ENCODE assay signal across 19 mouse cellular contexts in genomic region chr4:144917101-144917500, GRCm38 (mm10). TPM values are rescaled to one million over a fixed set of nuclear protein-coding genes. Genes with fewer than 3 reads are reported as not detected.
DNase-seq lines count a peak whose midpoint lies in the region; ATAC-seq and TF ChIP-seq lines count a peak whose summit lies in the region.
"Had no signal": no experiment of that assay in that cellular context is flagged by ENCODE, and none has a peak within 500 bp of the region (broad histone marks: within the 10 kb centered on the region; RNA-seq: fewer than 3 reads in every experiment).

No protein-coding gene starts in this region.

- no peaks in the 10 kb centered on the region for H3K4me1 ChIP-seq in heart, postnatal 0 days (ENCODE audit: control insufficient read depth, insufficient read depth)
- H3K4me1 ChIP-seq in heart, embryonic 10.5 days = no peaks in the 10 kb centered on the region
- H3K4me1 ChIP-seq in liver, postnatal 0 days (ENCODE audit: insufficient read depth) = peaks cover 5% of the 10 kb centered on the region
- 0 out of 2 replicates have a peak, but pooled peaks cover 2% of the 10 kb centered on the region for H3K4me1 ChIP-seq in liver, embryonic 11.5 days (replicated peaks; ENCODE audit: control insufficient read depth, insufficient read depth, low read length)
- H3K4me1 ChIP-seq in CH12.LX (ENCODE audit: control insufficient read depth in 1 of 2, insufficient read depth in 2 of 2) = peaks cover 0 to 5% of the 10 kb centered on the region in 2 experiments; a peak in 1 of 4 replicates
- H3K4me1 ChIP-seq: embryonic facial prominence, embryonic 12.5 days; hindbrain, embryonic 10.5 days; kidney, embryonic 15.5 days had no signal

- H3K27ac ChIP-seq in heart, postnatal 0 days (ENCODE audit: low read depth) = no peak overlapping the region
- H3K27ac ChIP-seq in heart, embryonic 10.5 days = no peak overlapping the region
- no peak overlapping the region for H3K27ac ChIP-seq in liver, postnatal 0 days (ENCODE audit: low read depth)
- H3K27ac ChIP-seq in liver, embryonic 11.5 days (ENCODE audit: low read depth, low read length) = no peak overlapping the region
- no peak overlapping the region for H3K27ac ChIP-seq in CH12.LX (ENCODE audit: insufficient read depth, low read depth)
- H3K27ac ChIP-seq: embryonic facial prominence, embryonic 12.5 days; hindbrain, embryonic 10.5 days; kidney, embryonic 15.5 days had no signal

- DNase-seq in heart, postnatal 0 days (ENCODE audit: low spot score) = no peak
- DNase-seq in heart, embryonic 10.5 days (ENCODE audit: low spot score) = no peak
- DNase-seq in liver, postnatal 0 days = no peak
- DNase-seq in liver, embryonic 11.5 days (ENCODE audit: low spot score) = no peak
- no peak for DNase-seq in CH12.LX (ENCODE audit: extremely low read depth)
- DNase-seq in brain, embryonic 14.5 days (ENCODE audit: low read depth) = no peak
- no peak for DNase-seq in gastrocnemius, postnatal 25 days
- DNase-seq in thymus, postnatal 10 days (ENCODE audit: low spot score in 2 of 2) = no peak
- DNase-seq: adrenal gland, postnatal 25 days; cerebellum, adult 2 months; cerebellum, postnatal 36 days; gastrocnemius, postnatal 14 days; midbrain, embryonic 14.5 days had no signal

- no peaks in the 10 kb centered on the region for H3K27me3 ChIP-seq in heart, postnatal 0 days (ENCODE audit: control insufficient read depth, insufficient read depth, low read length)
- peaks cover 48% of the 10 kb centered on the region for H3K27me3 ChIP-seq in heart, embryonic 10.5 days (ENCODE audit: insufficient read depth, poor library complexity, severe bottlenecking)
- H3K27me3 ChIP-seq in liver, postnatal 0 days (ENCODE audit: insufficient read depth, low read length) = no peaks in the 10 kb centered on the region
- no peaks in the 10 kb centered on the region for H3K27me3 ChIP-seq in liver, embryonic 11.5 days (replicated peaks; ENCODE audit: control insufficient read depth, insufficient read depth, low read length)
- no peaks in the 10 kb centered on the region for H3K27me3 ChIP-seq in CH12.LX (replicated peaks)
- H3K27me3 ChIP-seq: embryonic facial prominence, embryonic 12.5 days; kidney, embryonic 15.5 days had no signal

- 58% methylated on average over 4 of the region's 4 CpGs for WGBS in heart, postnatal 0 days
- WGBS in heart, embryonic 10.5 days = 64% methylated on average over 4 of the region's 4 CpGs
- 72% methylated on average over 4 of the region's 4 CpGs for WGBS in liver, postnatal 0 days (ENCODE audit: insufficient replicate concordance)
- 59% methylated on average over 4 of the region's 4 CpGs for WGBS in liver, embryonic 11.5 days

- TF ChIP-seq EP300 in heart, postnatal 0 days (IDR thresholded peaks at IDR 0.05; ENCODE audit: low read depth) = no peak
- TF ChIP-seq EP300 in liver, postnatal 0 days (IDR thresholded peaks at IDR 0.05; ENCODE audit: low read depth) = no peak
- no peak for TF ChIP-seq EP300 in CH12.LX (IDR thresholded peaks at IDR 0.05; ENCODE audit: low read length)

- H3K36me3 ChIP-seq in heart, postnatal 0 days (replicated peaks; ENCODE audit: control insufficient read depth, insufficient read depth, low read length) = peaks cover 28% of the 10 kb centered on the region
- H3K36me3 ChIP-seq in heart, embryonic 10.5 days = no peaks in the 10 kb centered on the region
- H3K36me3 ChIP-seq in liver, postnatal 0 days (replicated peaks; ENCODE audit: insufficient read depth, low read length) = peaks cover 34% of the 10 kb centered on the region
- peaks cover 9% of the 10 kb centered on the region for H3K36me3 ChIP-seq in liver, embryonic 11.5 days (ENCODE audit: control insufficient read depth, insufficient read depth, low read length)
- peaks cover 38 to 49% of the 10 kb centered on the region in 2 experiments for H3K36me3 ChIP-seq in CH12.LX (replicated peaks in 1 of 2; ENCODE audit: control insufficient read depth in 1 of 2, insufficient read depth in 1 of 2, low read length in 1 of 2)
- H3K36me3 ChIP-seq: hindbrain, embryonic 10.5 days had no signal

- H3K4me3 ChIP-seq in heart, postnatal 0 days (ENCODE audit: low read depth, low read length) = no peak overlapping the region
- no peak overlapping the region for H3K4me3 ChIP-seq in heart, embryonic 10.5 days
- H3K4me3 ChIP-seq in liver, postnatal 0 days (ENCODE audit: low read depth, low read length) = no peak overlapping the region
- H3K4me3 ChIP-seq in liver, embryonic 11.5 days (ENCODE audit: low read depth, low read length) = no peak overlapping the region
- no peak overlapping the region for H3K4me3 ChIP-seq in CH12.LX (replicated peaks in 1 of 3; ENCODE audit: low read depth in 2 of 3, low read length in 2 of 3, poor library complexity in 1 of 3)
- H3K4me3 ChIP-seq: embryonic facial prominence, embryonic 12.5 days; hindbrain, embryonic 10.5 days; kidney, embryonic 15.5 days; myocyte had no signal

- no peak for TF ChIP-seq POLR2A in CH12.LX (IDR thresholded peaks at IDR 0.05; ENCODE audit: low read depth, low read length)
- TF ChIP-seq POLR2A in brain, embryonic 14.5 days (IDR thresholded peaks at IDR 0.05; ENCODE audit: borderline replicate concordance, extremely low read depth, insufficient read depth, insufficient read length, poor library complexity, severe bottlenecking) = no peak

- peak; percentile 9 for TF ChIP-seq RAD21 in CH12.LX (IDR thresholded peaks at IDR 0.05; ENCODE audit: low read depth, low read length)

- dilution Hi-C loops in CH12.LX (cut with MboI; ENCODE audit: extremely low pct_ligation_motif_present, extremely low pct_unique_long_range_greater_than_20kb, low sequenced_read_pairs) = no loop called here

- peak; percentile 51 for TF ChIP-seq CTCF in heart, postnatal 0 days (IDR thresholded peaks at IDR 0.05; ENCODE audit: low read depth)
- TF ChIP-seq CTCF in liver, postnatal 0 days (IDR thresholded peaks at IDR 0.05; ENCODE audit: low read depth) = peak; percentile 38
- peak in 1 of 2 experiments; percentile 21; a peak in 1 of 4 replicates for TF ChIP-seq CTCF in CH12.LX (conservative IDR thresholded peaks at IDR 0.05 in 1 of 2, IDR thresholded peaks at IDR 0.05 in 1 of 2; ENCODE audit: low read depth in 2 of 2, low read length in 2 of 2)
- TF ChIP-seq CTCF in brain, embryonic 14.5 days (IDR thresholded peaks at IDR 0.05; ENCODE audit: borderline replicate concordance, extremely low read depth, insufficient read depth, insufficient read length) = peak; percentile 8; the same call in 1 of the 2 replicates

- no peak for ATAC-seq in heart, postnatal 0 days (ENCODE audit: insufficient read depth, low read depth)
- ATAC-seq in liver, postnatal 0 days = no peak
- no peak for ATAC-seq in liver, embryonic 11.5 days (replicated peaks; ENCODE audit: low FRiP score)
- ATAC-seq: activated CD4-positive, CD25-positive, alpha-beta regulatory T cell, adult 4 months; forebrain, embryonic 14.5 days had no signal

- H3K4me2 ChIP-seq in heart, postnatal 0 days (ENCODE audit: low read depth, low read length) = no peak overlapping the region
- no peak overlapping the region for H3K4me2 ChIP-seq in liver, postnatal 0 days (ENCODE audit: low read depth, low read length)
- no peak overlapping the region for H3K4me2 ChIP-seq in liver, embryonic 11.5 days
- H3K4me2 ChIP-seq in CH12.LX (ENCODE audit: insufficient read depth, low read depth, poor library complexity, severe bottlenecking) = no peak overlapping the region
- H3K4me2 ChIP-seq: embryonic facial prominence, embryonic 12.5 days; kidney, embryonic 15.5 days had no signal

- 0 out of 2 replicates have a peak, but pooled peaks cover 3% of the 10 kb centered on the region for H3K79me2 ChIP-seq in CH12.LX (replicated peaks; ENCODE audit: control insufficient read depth, extremely low read depth, insufficient read depth, poor library complexity, severe bottlenecking)

- no peak overlapping the region for H3K9ac ChIP-seq in heart, postnatal 0 days (replicated peaks; ENCODE audit: low read depth, low read length)
- no peak overlapping the region for H3K9ac ChIP-seq in liver, postnatal 0 days (replicated peaks)
- H3K9ac ChIP-seq in liver, embryonic 11.5 days (ENCODE audit: low read depth, low read length) = no peak overlapping the region
- no peak overlapping the region for H3K9ac ChIP-seq in CH12.LX (ENCODE audit: insufficient read depth, low read depth)
- H3K9ac ChIP-seq: embryonic facial prominence, embryonic 12.5 days; kidney, embryonic 15.5 days had no signal

- in situ Hi-C loops in CH12.LX (cut with MboI; ENCODE audit: low pct_ligation_motif_present, low pct_unique_long_range_greater_than_20kb, low sequenced_read_pairs) = no loop called here

- 0 out of 2 replicates have a peak, but pooled peaks cover 4% of the 10 kb centered on the region for H3K9me3 ChIP-seq in heart, postnatal 0 days (replicated peaks; ENCODE audit: control insufficient read depth, low read length)
- H3K9me3 ChIP-seq in heart, embryonic 10.5 days = no peaks in the 10 kb centered on the region
- H3K9me3 ChIP-seq in liver, postnatal 0 days (ENCODE audit: low read length) = no peaks in the 10 kb centered on the region
- H3K9me3 ChIP-seq in liver, embryonic 11.5 days (ENCODE audit: control insufficient read depth, low read length) = no peaks in the 10 kb centered on the region
- H3K9me3 ChIP-seq in CH12.LX (replicated peaks; ENCODE audit: low read length) = no peaks in the 10 kb centered on the region
- H3K9me3 ChIP-seq: embryonic facial prominence, embryonic 12.5 days; hindbrain, embryonic 10.5 days; kidney, embryonic 15.5 days had no signal

TF ChIP-seq in CH12.LX, 34 proteins besides CTCF, POLR2A, EP300 and RAD21:
- no peak for TF ChIP-seq CHD2 (IDR thresholded peaks at IDR 0.05; ENCODE audit: low read length)
- peak; percentile 19; the same call in 1 of the 2 replicates for TF ChIP-seq SMC3 (IDR thresholded peaks at IDR 0.05; ENCODE audit: low read depth, low read length)

RNA-seq across cellular contexts. Expression of gene Dhrs3, which starts 24.5 kb away (rescaled TPM):
- 17.3 and 45.0 TPM in 2 replicates for total RNA-seq in heart, postnatal 0 days (2014; rRNA removed; ENCODE audit: low replicate concordance)
- 39.0 and 46.6 TPM in 2 replicates for polyA plus RNA-seq in heart, postnatal 0 days (2015; fragmentation: Nextera tagmentation; extraction: Ambion mirVana)
- polyA plus RNA-seq in heart, embryonic 10.5 days (2016; fragmentation: Nextera tagmentation; extraction: Ambion mirVana) = 7.0 and 21.2 TPM in 2 replicates
- polyA plus RNA-seq in liver, postnatal 0 days (2015; fragmentation: Nextera tagmentation; extraction: Ambion mirVana) = 49.8 and 52.8 TPM in 2 replicates
- polyA plus RNA-seq in liver, embryonic 11.5 days (2014; fragmentation: Nextera tagmentation; extraction: Ambion mirVana) = 42.9 and 45.3 TPM in 2 replicates
- total RNA-seq in CH12.LX (2012; rRNA removed) (24.4 and 37.7 TPM in 2 replicates), CH12.LX (2014; rRNA removed) (8.7 and 10.5 TPM in 2 replicates)
- 7.8 and 7.9 TPM in 2 replicates for polyA plus RNA-seq in CH12.LX (2012; ENCODE audit: insufficient read length, low read depth)
- polyA plus RNA-seq in brain, embryonic 14.5 days (2012; rRNA removed) = 12.2 and 20.0 TPM in 2 replicates
- total RNA-seq in gastrocnemius, postnatal 25 days (2021) = 10 to 100 TPM; 33.3 to 44.8 TPM
